Mouse (Mus musculus): Measurements from ENCODE around the gene Ncan.

Ncan gene

GRCm38 (mm10) chr8:70120667-70121066, at the start of gene Ncan:
Gene Ncan, minus strand, starts transcription at chr8:70120873.
- in situ Hi-C loops (cut with MboI, MseI): no loop called here

- in situ Hi-C loops (cut with MboI, MseI): no loop called here
Observed at GRCm38 (mm10) chr8:70170116-70170515, 49.4 kb upstream of the Ncan start.

GRCm38 (mm10) chr8:70166504-70167110, 45.9 kb upstream of the Ncan start:
- in situ Hi-C loops (cut with MboI, MseI): loop anchor here (5.0 to 10.0 kb wide), 2 partner anchors 62 to 249 kb away; no protein-coding TSS in a partner anchor

GRCm38 (mm10) chr8:70163316-70163715, 42.6 kb upstream of the Ncan start:
- in situ Hi-C loops (cut with MboI, MseI): loop anchor here (10.0 kb wide), 1 partner anchor 59 kb away; no protein-coding TSS in a partner anchor

GRCm38 (mm10) chr8:70160015-70160414, 39.3 kb upstream of the Ncan start:
- in situ Hi-C loops (cut with MboI, MseI): loop anchor here (10.0 kb wide), 1 partner anchor 55 kb away; no protein-coding TSS in a partner anchor

GRCm38 (mm10) chr8:70159211-70159610, 38.5 kb upstream of the Ncan start:
- in situ Hi-C loops (cut with MboI, MseI): no loop called here

GRCm38 (mm10) chr8:70158069-70158853, 37.6 kb upstream of the Ncan start:
- in situ Hi-C loops (cut with MboI, MseI): no loop called here

- in situ Hi-C loops (cut with MboI, MseI): no loop called here
Observed at GRCm38 (mm10) chr8:70157240-70157800, 36.6 kb upstream of the Ncan start.

GRCm38 (mm10) chr8:70152537-70153257, 32.0 kb upstream of the Ncan start:
- in situ Hi-C loops (cut with MboI, MseI): no loop called here

- in situ Hi-C loops (cut with MboI, MseI): no loop called here
Observed at GRCm38 (mm10) chr8:70150158-70150557, 29.5 kb upstream of the Ncan start.

- in situ Hi-C loops (cut with MboI, MseI): no loop called here
Observed at GRCm38 (mm10) chr8:70147678-70148607, 27.3 kb upstream of the Ncan start.

GRCm38 (mm10) chr8:70139981-70140380, 19.3 kb upstream of the Ncan start:
- in situ Hi-C loops (cut with MboI, MseI): no loop called here

- in situ Hi-C loops (cut with MboI, MseI): no loop called here
Observed at GRCm38 (mm10) chr8:70139026-70139857, 18.6 kb upstream of the Ncan start, which contains the start of the genes Rfxank, Borcs8 and Mef2b. Gene Rfxank, minus strand, starts transcription at chr8:70139154. Gene Borcs8, plus strand, starts transcription at chr8:70139499. Gene Mef2b, plus strand, starts transcription at chr8:70139711.

- in situ Hi-C loops (cut with MboI, MseI): no loop called here
Observed at GRCm38 (mm10) chr8:70137890-70138289, 17.2 kb upstream of the Ncan start.

- in situ Hi-C loops (cut with MboI, MseI): no loop called here
Observed at GRCm38 (mm10) chr8:70136591-70136990, 15.9 kb upstream of the Ncan start.

GRCm38 (mm10) chr8:70134931-70135330, 14.3 kb upstream of the Ncan start:
- in situ Hi-C loops (cut with MboI, MseI): no loop called here

GRCm38 (mm10) chr8:70134086-70134485, 13.4 kb upstream of the Ncan start:
- in situ Hi-C loops (cut with MboI, MseI): no loop called here

- in situ Hi-C loops (cut with MboI, MseI): no loop called here
Observed at GRCm38 (mm10) chr8:70131166-70131883, 10.7 kb upstream of the Ncan start, which contains the start of gene Nr2c2ap. Gene Nr2c2ap, plus strand, starts transcription at chr8:70131333.

GRCm38 (mm10) chr8:70130066-70130465, 9.4 kb upstream of the Ncan start:
- in situ Hi-C loops (cut with MboI, MseI): no loop called here
